Mouse (Mus musculus): ENCODE measurements around the gene Bricd5.

The Bricd5 gene

GRCm38 (mm10) chr17:24496026-24496425 is 22.3 kb downstream of the Bricd5 start:
- TF ChIP-seq CTCF (conservative IDR thresholded peaks at IDR 0.05; ENCODE audit: low read length): no peak
- no peak for TF ChIP-seq NANOG (IDR thresholded peaks at IDR 0.05; ENCODE audit: borderline replicate concordance, low read length)
- Histone ChIP-seq H3K36me3 (ENCODE audit: insufficient read depth, low read length) (no peaks in the 10 kb centered on the region), H3K9me3 (ENCODE audit: low read length) (no peaks in the 10 kb centered on the region), H3K4me1 (replicated peaks; ENCODE audit: low read depth, low read length) (peaks cover 11% of the 10 kb centered on the region), H3K27me3 (ENCODE audit: insufficient read depth, low read length) (peaks cover 4% of the 10 kb centered on the region), H3K4me3 (replicated peaks; ENCODE audit: low read length) (no peak overlapping the region)

- Histone ChIP-seq H3K4me1 (replicated peaks; ENCODE audit: low read depth, low read length) (peaks cover 42% of the 10 kb centered on the region), H3K36me3 (ENCODE audit: insufficient read depth, low read length) (no peaks in the 10 kb centered on the region), H3K9me3 (ENCODE audit: low read length) (no peaks in the 10 kb centered on the region), H3K4me3 (replicated peaks; ENCODE audit: low read length) (no peak overlapping the region), H3K27me3 (ENCODE audit: insufficient read depth, low read length) (peaks cover 46% of the 10 kb centered on the region)
- TF ChIP-seq NANOG (IDR thresholded peaks at IDR 0.05; ENCODE audit: borderline replicate concordance, low read length): no peak
- peak; percentile 40 for TF ChIP-seq CTCF (conservative IDR thresholded peaks at IDR 0.05; ENCODE audit: low read length)
- no peak for TF ChIP-seq POU5F1 (IDR thresholded peaks at IDR 0.05; ENCODE audit: borderline replicate concordance, low read length)
Observed at GRCm38 (mm10) chr17:24502208-24502607, 28.5 kb downstream of the Bricd5 start.

- Histone ChIP-seq H3K9me3 (ENCODE audit: low read length) (no peaks in the 10 kb centered on the region), H3K27me3 (ENCODE audit: insufficient read depth, low read length) (peaks cover 48% of the 10 kb centered on the region), H3K36me3 (ENCODE audit: insufficient read depth, low read length) (peaks cover 15% of the 10 kb centered on the region), H3K4me1 (replicated peaks; ENCODE audit: low read depth, low read length) (peaks cover 60% of the 10 kb centered on the region), H3K4me3 (replicated peaks; ENCODE audit: low read length) (peak overlapping the region; percentile 64)
- no peak for TF ChIP-seq NANOG (IDR thresholded peaks at IDR 0.05; ENCODE audit: borderline replicate concordance, low read length)
- TF ChIP-seq POU5F1 (IDR thresholded peaks at IDR 0.05; ENCODE audit: borderline replicate concordance, low read length): no peak
- no peak for TF ChIP-seq CTCF (conservative IDR thresholded peaks at IDR 0.05; ENCODE audit: low read length)
Observed at GRCm38 (mm10) chr17:24504085-24504484, 30.4 kb downstream of the Bricd5 start.

GRCm38 (mm10) chr17:24505286-24505955 is 31.7 kb downstream of the Bricd5 start:
- Histone ChIP-seq H3K27me3 (ENCODE audit: insufficient read depth, low read length) (peaks cover 48% of the 10 kb centered on the region), H3K4me3 (replicated peaks; ENCODE audit: low read length) (peak overlapping the region; percentile 64), H3K9me3 (ENCODE audit: low read length) (no peaks in the 10 kb centered on the region), H3K36me3 (ENCODE audit: insufficient read depth, low read length) (peaks cover 28% of the 10 kb centered on the region), H3K4me1 (replicated peaks; ENCODE audit: low read depth, low read length) (peaks cover 61% of the 10 kb centered on the region)
- TF ChIP-seq POU5F1 (IDR thresholded peaks at IDR 0.05; ENCODE audit: borderline replicate concordance, low read length) (no peak), CTCF (conservative IDR thresholded peaks at IDR 0.05; ENCODE audit: low read length) (no peak), NANOG (IDR thresholded peaks at IDR 0.05; ENCODE audit: borderline replicate concordance, low read length) (no peak)

- Histone ChIP-seq H3K27me3 (ENCODE audit: insufficient read depth, low read length) (peaks cover 48% of the 10 kb centered on the region), H3K4me3 (replicated peaks; ENCODE audit: low read length) (peak overlapping the region; percentile 72), H3K9me3 (ENCODE audit: low read length) (no peaks in the 10 kb centered on the region), H3K36me3 (ENCODE audit: insufficient read depth, low read length) (peaks cover 39% of the 10 kb centered on the region), H3K4me1 (replicated peaks; ENCODE audit: low read depth, low read length) (peaks cover 61% of the 10 kb centered on the region)
- TF ChIP-seq POU5F1 (IDR thresholded peaks at IDR 0.05; ENCODE audit: borderline replicate concordance, low read length): no peak
- no peak for TF ChIP-seq CTCF (conservative IDR thresholded peaks at IDR 0.05; ENCODE audit: low read length)
Observed at GRCm38 (mm10) chr17:24506332-24507070, 32.8 kb downstream of the Bricd5 start.

- Histone ChIP-seq H3K27me3 (ENCODE audit: insufficient read depth, low read length) (peaks cover 48% of the 10 kb centered on the region), H3K9me3 (ENCODE audit: low read length) (no peaks in the 10 kb centered on the region), H3K4me3 (replicated peaks; ENCODE audit: low read length) (peak overlapping the region; percentile 72), H3K36me3 (ENCODE audit: insufficient read depth, low read length) (peaks cover 46% of the 10 kb centered on the region), H3K4me1 (replicated peaks; ENCODE audit: low read depth, low read length) (peaks cover 54% of the 10 kb centered on the region)
- TF ChIP-seq CTCF (conservative IDR thresholded peaks at IDR 0.05; ENCODE audit: low read length) (no peak), NANOG (IDR thresholded peaks at IDR 0.05; ENCODE audit: borderline replicate concordance, low read length) (no peak), POU5F1 (IDR thresholded peaks at IDR 0.05; ENCODE audit: borderline replicate concordance, low read length) (no peak)
Observed at GRCm38 (mm10) chr17:24507129-24507664, 33.5 kb downstream of the Bricd5 start.

GRCm38 (mm10) chr17:24507806-24508460 is 34.2 kb downstream of the Bricd5 start:
- H3K36me3 ChIP-seq (ENCODE audit: insufficient read depth, low read length): peaks cover 52% of the 10 kb centered on the region
- H3K27me3 ChIP-seq (ENCODE audit: insufficient read depth, low read length): peaks cover 45% of the 10 kb centered on the region
- no peak for TF ChIP-seq POU5F1 (IDR thresholded peaks at IDR 0.05; ENCODE audit: borderline replicate concordance, low read length)
- peaks cover 52% of the 10 kb centered on the region for H3K4me1 ChIP-seq (replicated peaks; ENCODE audit: low read depth, low read length)
- H3K4me3 ChIP-seq (replicated peaks; ENCODE audit: low read length): no peak overlapping the region
- H3K9me3 ChIP-seq (ENCODE audit: low read length): no peaks in the 10 kb centered on the region

GRCm38 (mm10) chr17:24513609-24514008 is 39.9 kb downstream of the Bricd5 start:
- TF ChIP-seq NANOG (IDR thresholded peaks at IDR 0.05; ENCODE audit: borderline replicate concordance, low read length) (no peak), CTCF (conservative IDR thresholded peaks at IDR 0.05; ENCODE audit: low read length) (peak; percentile 73)
- Histone ChIP-seq H3K4me3 (replicated peaks; ENCODE audit: low read length) (0 out of 2 replicates have a peak overlapping the region, but pooled peaks have one; percentile 45), H3K9me3 (ENCODE audit: low read length) (no peaks in the 10 kb centered on the region), H3K27me3 (ENCODE audit: insufficient read depth, low read length) (no peaks in the 10 kb centered on the region), H3K4me1 (replicated peaks; ENCODE audit: low read depth, low read length) (peaks cover 46% of the 10 kb centered on the region), H3K36me3 (ENCODE audit: insufficient read depth, low read length) (peaks cover 98% of the 10 kb centered on the region)
